Mouse (Mus musculus) limb, embryonic 12.5 days (tissue): ENCODE data around the gene Rbfox1. TPM values are rescaled to one million over a fixed set of nuclear protein-coding genes. Genes with fewer than 3 reads are reported as not detected.

Source experiments
- ATAC-seq: fragments of 200-750 bp; cut with Nextera tagmentation; 2 replicates; pipeline ENCODE4 v1.8.0; 2017; ENCODE audit warnings: low read depth, moderate TSS enrichment; ENCODE audit not compliant: insufficient number of reproducible peaks, insufficient read depth, low FRiP score, low TSS enrichment
- H3K27ac ChIP-seq: fragments of 300-500 bp; sonication (generic); 2 replicates; pipeline ENCODE4 v1.5.1; 2016; ENCODE audit warnings: mild to moderate bottlenecking, moderate library complexity
- H3K27me3 ChIP-seq: fragments of 300-500 bp; sonication (generic); 2 replicates; pipeline ENCODE4 v1.6.1; 2016; ENCODE audit warnings: mild to moderate bottlenecking, moderate library complexity
- H3K36me3 ChIP-seq: fragments of 300-500 bp; sonication (generic); 2 replicates; pipeline ENCODE4 v1.6.1; 2016; ENCODE audit warnings: mild to moderate bottlenecking, moderate library complexity
- H3K4me1 ChIP-seq: fragments of 300-500 bp; sonication (generic); replicated peaks from 2 replicates; pipeline ENCODE4 v1.6.1; 2016
- H3K4me2 ChIP-seq: fragments of 300-500 bp; sonication (generic); 2 replicates; pipeline ENCODE4 v1.6.1; 2016; ENCODE audit warnings: mild to moderate bottlenecking, moderate library complexity
- H3K4me3 ChIP-seq: fragments of 300-500 bp; sonication (generic); replicated peaks from 2 replicates; pipeline ENCODE4 v1.5.1; 2016; ENCODE audit warnings: mild to moderate bottlenecking
- H3K9ac ChIP-seq: fragments of 300-500 bp; sonication (generic); replicated peaks from 2 replicates; pipeline ENCODE4 v1.6.1; 2016; ENCODE audit warnings: mild to moderate bottlenecking, moderate library complexity
- H3K9me3 ChIP-seq: fragments of 300-500 bp; sonication (generic); 2 replicates; pipeline ENCODE4 v1.6.1; 2016; ENCODE audit warnings: mild to moderate bottlenecking, moderate library complexity
- WGBS: fragments of 180-500 bp; shearing (Covaris S2); methylation state at CpG from one replicate; pipeline ENCODE4 v1.1.7; 2016; 5-methylcytosine and 5-hydroxymethylcytosine counted together
- polyA plus RNA-seq: library from polyadenylated mRNA; unstranded; fragments of >200 nt; fragmentation: Nextera tagmentation; extraction: Ambion mirVana; gene quantifications from 2 replicates; pipeline ENCODE4 v1.2.1, GENCODE M21; 2016

Rbfox1 gene
- polyA plus RNA-seq, 1 experiment from 2014 or later = 1.9 TPM

DNA sequence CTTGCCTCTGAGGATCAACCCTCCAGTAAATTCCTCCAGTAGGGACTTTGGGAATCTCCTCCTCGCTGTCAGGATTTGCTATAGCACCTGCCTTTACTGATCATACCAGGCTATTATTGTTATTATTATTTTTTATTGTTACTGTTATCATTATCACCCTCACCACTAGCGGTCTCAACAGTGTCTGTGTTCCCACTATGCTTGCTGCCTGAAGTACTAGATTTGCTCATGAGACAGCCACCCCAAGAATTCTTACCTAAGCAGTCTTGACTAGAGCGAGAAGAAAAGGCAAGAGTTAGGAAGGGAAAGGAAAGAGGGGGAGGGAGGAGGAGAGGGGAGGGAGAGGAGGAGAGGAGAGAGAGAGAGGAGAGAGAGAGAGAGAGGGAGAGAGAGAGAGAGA lies 954.9 kb downstream of the Rbfox1 start:
- no peak overlapping the region for H3K4me2 ChIP-seq
- H3K36me3 ChIP-seq = no peaks in the 10 kb centered on the region
- H3K27ac ChIP-seq = no peak overlapping the region
- no peaks in the 10 kb centered on the region for H3K9me3 ChIP-seq
- no peak overlapping the region for H3K9ac ChIP-seq
- 71% methylated on average over 3 of the region's 3 CpGs for WGBS
- no peak overlapping the region for H3K4me3 ChIP-seq
- H3K4me1 ChIP-seq = no peaks in the 10 kb centered on the region; the same call in 1 of the 2 replicates
- H3K27me3 ChIP-seq = no peaks in the 10 kb centered on the region
- no peak for ATAC-seq

- H3K9ac ChIP-seq = no peak overlapping the region
- 74% methylated on average over 7 of the region's 7 CpGs for WGBS
Observed at GRCm38 (mm10) chr16:6840461-6840860, 955.3 kb downstream of the Rbfox1 start.

GRCm38 (mm10) chr16:6842066-6842785 lies 957.1 kb downstream of the Rbfox1 start:
- Histone ChIP-seq H3K4me1 (no peaks in the 10 kb centered on the region; the same call in 1 of the 2 replicates), H3K9ac (no peak overlapping the region), H3K36me3 (no peaks in the 10 kb centered on the region), H3K4me2 (no peak overlapping the region), H3K9me3 (no peaks in the 10 kb centered on the region), H3K4me3 (no peak overlapping the region), H3K27ac (no peak overlapping the region), H3K27me3 (no peaks in the 10 kb centered on the region)
- no peak for ATAC-seq
- WGBS = 38% methylated on average over 8 of the region's 8 CpGs

More at GRCm38 (mm10) chr16:6840461-6840860, 955.3 kb downstream of the Rbfox1 start:
- no peak overlapping the region for H3K27ac ChIP-seq
- H3K4me3 ChIP-seq = no peak overlapping the region
- H3K36me3 ChIP-seq = no peaks in the 10 kb centered on the region
- H3K4me2 ChIP-seq = no peak overlapping the region
- H3K27me3 ChIP-seq = no peaks in the 10 kb centered on the region
- H3K4me1 ChIP-seq = no peaks in the 10 kb centered on the region; the same call in 1 of the 2 replicates
- no peaks in the 10 kb centered on the region for H3K9me3 ChIP-seq
- ATAC-seq = no peak

DNA sequence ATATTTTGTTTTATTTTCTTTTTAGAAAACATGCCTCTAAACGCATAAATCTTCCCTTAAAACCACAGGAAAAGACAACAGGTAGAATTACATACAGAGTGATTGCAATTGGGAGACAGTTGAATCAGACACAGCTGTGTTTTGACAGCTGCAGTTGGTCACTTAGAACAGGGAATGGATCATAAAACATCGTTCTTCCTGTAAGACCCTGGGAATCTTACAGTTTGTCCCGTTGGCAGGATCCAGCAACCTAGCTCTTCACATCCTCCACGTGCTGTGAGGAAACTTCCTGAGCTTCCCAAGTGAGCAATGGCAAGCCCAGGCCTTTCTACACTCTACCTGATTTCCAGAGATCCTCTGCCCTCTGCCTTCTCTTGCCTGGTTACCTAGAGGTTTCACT lies 959.5 kb downstream of the Rbfox1 start:
- H3K4me3 ChIP-seq = no peak overlapping the region
- no peaks in the 10 kb centered on the region for H3K36me3 ChIP-seq
- no peak overlapping the region for H3K4me2 ChIP-seq
- 43% methylated on average over 4 of the region's 4 CpGs for WGBS
- H3K27me3 ChIP-seq = no peaks in the 10 kb centered on the region
- H3K9ac ChIP-seq = no peak overlapping the region
- H3K4me1 ChIP-seq = no peaks in the 10 kb centered on the region; the same call in 1 of the 2 replicates
- ATAC-seq = no peak
- no peaks in the 10 kb centered on the region for H3K9me3 ChIP-seq
- H3K27ac ChIP-seq = no peak overlapping the region

- 81% methylated on average over 9 of the region's 9 CpGs for WGBS
- Histone ChIP-seq H3K9ac (no peak overlapping the region), H3K9me3 (no peaks in the 10 kb centered on the region), H3K4me1 (no peaks in the 10 kb centered on the region), H3K36me3 (no peaks in the 10 kb centered on the region), H3K27me3 (no peaks in the 10 kb centered on the region), H3K4me2 (no peak overlapping the region), H3K27ac (no peak overlapping the region), H3K4me3 (no peak overlapping the region)
- no peak for ATAC-seq
Observed at GRCm38 (mm10) chr16:6851393-6851792, 966.2 kb downstream of the Rbfox1 start.

GRCm38 (mm10) chr16:6853796-6854195 lies 968.6 kb downstream of the Rbfox1 start:
- no peak overlapping the region for H3K9ac ChIP-seq
- no peak for ATAC-seq
- 83% methylated on average over 2 of the region's 2 CpGs for WGBS

GRCm38 (mm10) chr16:6861656-6862055 lies 976.5 kb downstream of the Rbfox1 start:
- no peak overlapping the region for H3K4me3 ChIP-seq
- H3K27ac ChIP-seq = no peak overlapping the region
- H3K36me3 ChIP-seq = no peaks in the 10 kb centered on the region
- H3K27me3 ChIP-seq = no peaks in the 10 kb centered on the region
- no peak overlapping the region for H3K9ac ChIP-seq
- WGBS = 84% methylated on average over 2 of the region's 2 CpGs
- H3K4me2 ChIP-seq = no peak overlapping the region
- no peak for ATAC-seq
- H3K4me1 ChIP-seq = no peaks in the 10 kb centered on the region
- no peaks in the 10 kb centered on the region for H3K9me3 ChIP-seq

More at GRCm38 (mm10) chr16:6853796-6854195, 968.6 kb downstream of the Rbfox1 start:
- no peaks in the 10 kb centered on the region for H3K4me1 ChIP-seq
- H3K4me2 ChIP-seq = no peak overlapping the region
- H3K9me3 ChIP-seq = no peaks in the 10 kb centered on the region
- no peak overlapping the region for H3K27ac ChIP-seq
- H3K36me3 ChIP-seq = no peaks in the 10 kb centered on the region
- no peak overlapping the region for H3K4me3 ChIP-seq
- H3K27me3 ChIP-seq = no peaks in the 10 kb centered on the region

GRCm38 (mm10) chr16:6882683-6883430 lies 997.7 kb downstream of the Rbfox1 start:
- H3K4me1 ChIP-seq = peaks cover 13% of the 10 kb centered on the region; the same call in 1 of the 2 replicates

DNA sequence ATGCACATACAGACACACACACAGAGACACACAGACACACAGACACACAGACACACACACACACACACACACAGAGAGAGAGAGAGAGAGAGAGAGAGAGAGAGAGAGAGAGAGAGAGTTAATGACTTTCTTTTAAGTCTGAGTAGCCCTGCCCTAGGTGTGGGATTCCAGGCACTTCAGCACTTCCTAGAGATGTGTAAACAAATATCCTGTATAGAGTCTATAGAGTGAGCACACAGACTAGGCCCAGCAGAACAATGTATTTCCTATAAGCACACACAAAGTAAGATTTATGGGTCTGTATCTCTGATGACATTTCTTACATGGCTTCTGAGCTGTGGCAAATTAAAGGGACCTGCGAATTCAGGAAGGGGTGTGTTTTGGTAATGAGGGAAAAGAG lies 998.6 kb downstream of the Rbfox1 start:
- H3K27me3 ChIP-seq = no peaks in the 10 kb centered on the region
- no peak overlapping the region for H3K4me3 ChIP-seq
- H3K27ac ChIP-seq = no peak overlapping the region
- no peak overlapping the region for H3K4me2 ChIP-seq
- 40% methylated on average over 1 of the region's 1 CpGs for WGBS
- H3K9ac ChIP-seq = no peak overlapping the region
- H3K9me3 ChIP-seq = no peaks in the 10 kb centered on the region
- peaks cover 13% of the 10 kb centered on the region; the same call in 1 of the 2 replicates for H3K4me1 ChIP-seq
- no peak for ATAC-seq
- no peaks in the 10 kb centered on the region for H3K36me3 ChIP-seq

More at GRCm38 (mm10) chr16:6882683-6883430, 997.7 kb downstream of the Rbfox1 start:
- no peaks in the 10 kb centered on the region for H3K36me3 ChIP-seq
- WGBS = 22% methylated on average over 12 of the region's 12 CpGs
- no peak for ATAC-seq
- H3K9ac ChIP-seq = no peak overlapping the region
- H3K9me3 ChIP-seq = no peaks in the 10 kb centered on the region
- H3K4me2 ChIP-seq = no peak overlapping the region; the same call in 1 of the 2 replicates
- H3K4me3 ChIP-seq = no peak overlapping the region
- H3K27ac ChIP-seq = no peak overlapping the region
- no peaks in the 10 kb centered on the region for H3K27me3 ChIP-seq

- H3K36me3 ChIP-seq = no peaks in the 10 kb centered on the region
- peaks cover 13% of the 10 kb centered on the region; the same call in 1 of the 2 replicates for H3K4me1 ChIP-seq
- H3K9me3 ChIP-seq = no peaks in the 10 kb centered on the region
- no peak overlapping the region for H3K9ac ChIP-seq
- no peak overlapping the region for H3K4me2 ChIP-seq
- no peak overlapping the region for H3K27ac ChIP-seq
- no peak for ATAC-seq
- WGBS = 82% methylated on average over 3 of the region's 3 CpGs
- H3K4me3 ChIP-seq = no peak overlapping the region
- H3K27me3 ChIP-seq = no peaks in the 10 kb centered on the region
Observed at GRCm38 (mm10) chr16:6885617-6886016, 1000.5 kb downstream of the Rbfox1 start.

DNA sequence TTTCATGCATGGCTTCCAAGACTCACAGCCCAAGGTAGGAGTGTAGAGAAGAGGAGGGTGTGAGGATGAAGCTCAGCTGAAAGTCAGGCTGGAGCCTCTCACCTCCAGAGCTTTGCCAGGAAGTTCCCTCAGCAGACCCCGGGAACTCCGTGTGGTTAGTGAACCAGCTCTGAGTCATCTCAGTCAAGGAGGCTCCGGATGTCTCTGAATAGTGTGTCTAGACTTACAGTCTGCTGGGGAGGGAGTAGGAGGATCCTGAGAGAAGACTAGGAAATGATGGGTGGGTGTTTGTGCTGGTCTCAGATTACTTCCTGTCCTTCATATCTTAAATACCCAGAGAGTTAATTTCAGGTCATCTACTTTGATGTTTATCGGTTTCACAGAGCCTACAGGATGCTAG lies 1004.1 kb downstream of the Rbfox1 start:
- Histone ChIP-seq H3K27me3 (no peaks in the 10 kb centered on the region), H3K27ac (no peak overlapping the region), H3K9ac (no peak overlapping the region), H3K4me3 (no peak overlapping the region), H3K36me3 (no peaks in the 10 kb centered on the region), H3K9me3 (no peaks in the 10 kb centered on the region), H3K4me1 (peaks cover 14% of the 10 kb centered on the region), H3K4me2 (no peak overlapping the region)
- 65% methylated on average over 4 of the region's 4 CpGs for WGBS
- ATAC-seq = no peak
